Mouse (Mus musculus) liver, adult 2 months (tissue): ENCODE data around the gene Ltbp4.

Experiments used
- CTCF ChIP-seq: fragments of 200-500 bp; IDR thresholded peaks from 2 replicates; pipeline ENCODE4 v1.5.1; 2011; ENCODE audit warnings: low read depth, low read length, control low read depth
- POLR2A ChIP-seq: fragments of 200-500 bp; IDR thresholded peaks from 2 replicates; pipeline ENCODE4 v1.6.1; 2011; ENCODE audit warnings: low read length, control low read depth; ENCODE audit not compliant: insufficient read depth; ENCODE audit errors: extremely low read depth

DNA sequence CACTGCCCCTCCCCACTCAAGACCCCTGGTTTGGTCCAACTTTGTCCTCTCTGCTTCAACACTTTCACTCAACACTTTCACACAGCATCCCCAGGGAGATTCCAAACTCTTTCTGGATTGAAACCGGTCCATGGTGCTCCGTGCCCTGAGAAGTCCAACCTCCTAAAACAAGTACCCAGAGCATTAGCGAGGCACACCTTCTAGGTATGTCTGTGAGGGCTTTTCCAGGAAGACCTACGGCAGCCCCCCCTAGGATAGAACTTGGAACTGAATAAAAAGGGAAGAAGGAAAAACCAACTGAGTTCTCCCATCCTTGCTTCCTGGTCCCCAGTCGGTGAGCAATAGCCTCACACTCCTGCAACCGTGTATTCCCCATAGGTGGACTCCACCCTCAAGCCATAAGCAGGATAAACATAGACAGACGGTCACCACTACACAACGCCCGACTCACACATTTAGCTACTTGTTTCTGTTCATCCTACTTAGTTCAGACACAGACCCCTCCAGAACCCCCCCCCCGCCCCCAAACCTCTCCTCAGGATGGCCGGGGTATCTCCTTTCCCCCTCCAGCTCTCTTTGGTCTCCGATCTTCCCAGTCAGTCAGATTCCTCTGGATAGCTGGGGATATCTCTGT is 25.7 kb downstream of the Ltbp4 start:
- TF ChIP-seq POLR2A (no peak), CTCF (no peak)
